28 mouse cellular contexts compared by ENCODE assay signal in genomic region chr2:91383294-91383693, GRCm38 (mm10).
DNase-seq lines count a peak whose midpoint lies in the region; ATAC-seq and TF ChIP-seq lines count a peak whose summit lies in the region.
"Had no signal": no experiment of that assay in that cellular context is flagged by ENCODE, and none has a peak within 500 bp of the region (broad histone marks: within the 10 kb centered on the region; RNA-seq: fewer than 3 reads in every experiment).

No protein-coding gene starts in this region.

- no peak overlapping the region for H3K4me3 ChIP-seq in forebrain, embryonic 14.5 days (ENCODE audit: low read depth, low read length)
- no peak overlapping the region for H3K4me3 ChIP-seq in forebrain, postnatal 0 days (ENCODE audit: low read depth, low read length)
- H3K4me3 ChIP-seq: embryonic facial prominence, embryonic 13.5 days; erythroblast, embryonic 14.5 days; forebrain, embryonic 15.5 days; gastrocnemius, adult 2 months; heart, embryonic 15.5 days; hindbrain, embryonic 15.5 days; intestine, embryonic 15.5 days; layer of hippocampus, adult 2 months; liver, embryonic 13.5 days; megakaryocyte, embryonic 14.5 days; neural tube, embryonic 13.5 days had no signal

- H3K4me1 ChIP-seq in forebrain, embryonic 14.5 days (ENCODE audit: control insufficient read depth, insufficient read depth, low read length), result no peaks in the 10 kb centered on the region
- no peaks in the 10 kb centered on the region for H3K4me1 ChIP-seq in forebrain, postnatal 0 days (ENCODE audit: insufficient read depth)
- H3K4me1 ChIP-seq: hindbrain, embryonic 15.5 days had no signal

- TF ChIP-seq CTCF in forebrain, postnatal 0 days (IDR thresholded peaks at IDR 0.05; ENCODE audit: low read depth), result no peak

- no peaks in the 10 kb centered on the region for H3K9me3 ChIP-seq in forebrain, embryonic 14.5 days (replicated peaks; ENCODE audit: control insufficient read depth, low read length)
- no peaks in the 10 kb centered on the region for H3K9me3 ChIP-seq in forebrain, postnatal 0 days (ENCODE audit: low read length)
- H3K9me3 ChIP-seq: embryonic facial prominence, embryonic 13.5 days; forebrain, embryonic 15.5 days; heart, embryonic 15.5 days; hindbrain, embryonic 15.5 days; intestine, embryonic 15.5 days; liver, embryonic 13.5 days; megakaryocyte, embryonic 14.5 days; neural tube, embryonic 13.5 days had no signal

- H3K36me3 ChIP-seq in forebrain, embryonic 14.5 days (ENCODE audit: control insufficient read depth, insufficient read depth, low read length), result no peaks in the 10 kb centered on the region
- H3K36me3 ChIP-seq in forebrain, postnatal 0 days (ENCODE audit: insufficient read depth), result peaks cover 5% of the 10 kb centered on the region
- H3K36me3 ChIP-seq: embryonic facial prominence, embryonic 13.5 days; forebrain, embryonic 15.5 days; heart, embryonic 15.5 days; hindbrain, embryonic 15.5 days; intestine, embryonic 15.5 days; liver, embryonic 13.5 days had no signal

- no peak overlapping the region for H3K9ac ChIP-seq in forebrain, embryonic 14.5 days (ENCODE audit: low read length)
- H3K9ac ChIP-seq in forebrain, postnatal 0 days, result no peak overlapping the region
- H3K9ac ChIP-seq: embryonic facial prominence, embryonic 13.5 days; forebrain, embryonic 15.5 days; heart, embryonic 15.5 days; hindbrain, embryonic 15.5 days; intestine, embryonic 15.5 days; liver, embryonic 13.5 days; lung, embryonic 14.5 days; neural tube, embryonic 13.5 days had no signal

- peak; percentile 23 for DNase-seq in forebrain, embryonic 14.5 days (ENCODE audit: low spot score)
- no peak for DNase-seq in forebrain, postnatal 0 days
- peak; percentile 68 for DNase-seq in retina, postnatal 1 day
- DNase-seq in retina, embryonic 14.5 days (ENCODE audit: low spot score), result no peak
- DNase-seq in cerebellum, adult 9-11 months, result peak; percentile 61
- peak; percentile 58 for DNase-seq in retina, postnatal 7 days (ENCODE audit: low read depth, low spot score)
- no peak for DNase-seq in right cerebral cortex, postnatal 14 days
- no peak for DNase-seq in kidney, adult 18-20 months
- DNase-seq: adrenal gland, postnatal 36 days; gastrocnemius, adult 2 months; heart, postnatal 4 days; kidney, adult 9 months; kidney, postnatal 14 days; liver, embryonic 13.5 days; lung, embryonic 14.5 days; lung, postnatal 36 days; midbrain, embryonic 14.5 days; thymus, adult 2 months had no signal

- ATAC-seq in forebrain, embryonic 14.5 days, result no peak
- ATAC-seq in forebrain, postnatal 0 days, result no peak
- ATAC-seq: forebrain, embryonic 15.5 days; intestine, embryonic 15.5 days had no signal

- H3K4me2 ChIP-seq in forebrain, embryonic 14.5 days (ENCODE audit: low read length), result no peak overlapping the region
- no peak overlapping the region for H3K4me2 ChIP-seq in forebrain, postnatal 0 days (ENCODE audit: low read depth)
- H3K4me2 ChIP-seq: embryonic facial prominence, embryonic 13.5 days; forebrain, embryonic 15.5 days; heart, embryonic 15.5 days; hindbrain, embryonic 15.5 days; intestine, embryonic 15.5 days; liver, embryonic 13.5 days; lung, embryonic 14.5 days; neural tube, embryonic 13.5 days had no signal

- H3K27me3 ChIP-seq in forebrain, embryonic 14.5 days (replicated peaks; ENCODE audit: control insufficient read depth, insufficient read depth, low read length), result no peaks in the 10 kb centered on the region
- H3K27me3 ChIP-seq in forebrain, postnatal 0 days (ENCODE audit: insufficient read depth, low read length), result no peaks in the 10 kb centered on the region
- H3K27me3 ChIP-seq: embryonic facial prominence, embryonic 13.5 days; forebrain, embryonic 15.5 days; heart, embryonic 15.5 days; hindbrain, embryonic 15.5 days; intestine, embryonic 15.5 days; liver, embryonic 13.5 days; neural tube, embryonic 13.5 days had no signal

- no peak overlapping the region for H3K27ac ChIP-seq in forebrain, embryonic 14.5 days (ENCODE audit: low read depth, low read length)
- no peak overlapping the region for H3K27ac ChIP-seq in forebrain, postnatal 0 days (ENCODE audit: low read depth, low read length)
- H3K27ac ChIP-seq: forebrain, embryonic 15.5 days; gastrocnemius, adult 2 months; heart, embryonic 15.5 days; hindbrain, embryonic 15.5 days; intestine, embryonic 15.5 days; layer of hippocampus, adult 2 months; liver, embryonic 13.5 days; neural tube, embryonic 13.5 days; stomach, postnatal 0 days had no signal

- WGBS in forebrain, embryonic 14.5 days, result 85% methylated on average over 6 of the region's 6 CpGs
- WGBS in forebrain, postnatal 0 days, result 75% methylated on average over 6 of the region's 6 CpGs

Comparison
In these comparisons a context has a peak if more than half of its experiments do, and no peak if none do; other contexts are left out.
1. DNase-seq: peak in forebrain, embryonic 14.5 days (single experiment), retina, postnatal 1 day (single experiment), cerebellum, adult 9-11 months (single experiment) and retina, postnatal 7 days (single experiment); none in forebrain, postnatal 0 days (single experiment), retina, embryonic 14.5 days (single experiment), right cerebral cortex, postnatal 14 days (single experiment) and kidney, adult 18-20 months (single experiment).